Mouse (Mus musculus) right cerebral cortex, postnatal 36 days (tissue): Measurements from ENCODE around the gene Tbx4.
A peak's percentile ranks its signal among the peaks of the same experiment; 100 is the strongest.

ENCODE experiments used
- DNase-seq, 2 experiments: peaks; one replicate each; pipeline ENCODE4 v3.0.0; 2022; ENCODE audit warnings: low spot score in 2 of 2, mixed read lengths in 1 of 2

The Tbx4 gene

DNA sequence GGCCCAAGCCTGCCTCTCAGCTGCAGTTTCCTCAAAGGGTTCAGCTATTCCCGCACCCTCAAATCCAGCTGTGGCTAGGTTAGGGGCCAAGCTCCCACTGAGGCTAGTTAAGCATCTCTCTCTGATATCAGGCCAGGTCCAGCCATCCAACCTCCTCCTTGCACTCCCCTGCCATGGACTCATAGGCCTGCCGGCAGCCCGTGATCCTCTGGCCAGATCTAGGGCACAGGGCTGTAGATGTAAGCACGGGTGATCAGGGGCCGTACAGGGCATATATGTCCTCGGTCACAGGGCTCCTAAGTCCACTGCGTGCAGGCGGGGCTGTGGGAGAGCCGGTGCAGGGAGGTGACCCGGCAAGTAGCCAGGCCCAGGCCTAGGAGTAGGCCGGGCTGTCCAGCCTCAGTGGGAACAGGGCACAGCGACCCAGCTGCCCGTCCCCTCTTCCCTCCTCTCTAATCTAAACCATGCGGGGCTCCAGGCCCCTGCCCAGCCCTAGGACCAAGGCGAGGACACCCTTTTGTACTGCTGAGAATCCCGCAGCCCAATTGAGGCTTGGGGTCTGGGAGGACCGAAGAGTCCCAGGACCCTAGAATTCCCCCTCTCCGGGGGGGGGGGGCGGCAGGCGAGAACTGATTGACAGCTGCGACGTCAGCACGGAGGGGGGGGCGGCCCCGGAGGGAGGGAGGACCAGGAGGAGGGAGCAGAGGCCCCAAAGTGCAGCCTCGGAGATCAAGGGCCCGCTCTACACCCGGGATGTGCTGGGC lies at the start of gene Tbx4:
Tbx4 (plus strand) TSS at position 758 of the 764 bp plus-strand sequence.
- DNase-seq, result no peak

DNA sequence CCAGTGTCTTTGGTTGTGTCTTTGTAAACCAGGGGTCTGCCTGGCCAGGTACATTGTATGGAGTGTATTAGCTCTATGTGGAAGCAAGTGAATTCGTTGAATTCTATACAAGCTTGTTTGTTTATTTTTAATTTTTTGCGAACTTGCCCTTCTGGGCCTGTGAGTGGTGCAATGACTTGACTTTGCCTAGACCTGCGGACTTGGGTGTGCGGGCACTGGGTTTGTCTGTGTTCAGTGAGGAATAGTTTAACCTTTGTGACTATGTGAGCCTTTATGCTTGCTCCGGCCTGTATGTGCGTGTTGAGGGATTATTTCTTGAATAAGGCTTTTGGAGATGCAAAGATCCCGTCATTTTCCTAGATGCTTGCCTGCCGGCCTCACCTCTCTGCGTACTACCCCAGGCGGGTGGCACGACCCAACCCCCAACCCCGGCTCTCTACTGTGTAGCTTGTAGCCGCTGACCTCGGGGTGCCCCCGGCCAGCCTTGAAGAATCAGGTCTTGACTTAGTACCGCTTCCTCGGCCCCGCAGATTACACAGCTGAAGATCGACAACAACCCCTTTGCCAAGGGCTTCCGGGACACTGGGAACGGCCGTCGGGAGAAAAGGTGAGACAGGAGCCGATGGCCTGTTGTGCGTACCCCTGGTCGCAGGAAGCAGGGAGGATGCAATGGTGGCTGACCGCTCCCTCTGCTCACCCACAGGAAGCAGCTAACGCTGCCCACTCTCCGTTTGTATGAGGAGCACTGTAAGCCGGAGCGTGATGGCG lies 49.5 kb upstream of the Tbx4 start:
- no peak for DNase-seq

- DNase-seq, result no peak
Observed at GRCm38 (mm10) chr11:85837291-85837647, 49.0 kb upstream of the Tbx4 start.

DNA sequence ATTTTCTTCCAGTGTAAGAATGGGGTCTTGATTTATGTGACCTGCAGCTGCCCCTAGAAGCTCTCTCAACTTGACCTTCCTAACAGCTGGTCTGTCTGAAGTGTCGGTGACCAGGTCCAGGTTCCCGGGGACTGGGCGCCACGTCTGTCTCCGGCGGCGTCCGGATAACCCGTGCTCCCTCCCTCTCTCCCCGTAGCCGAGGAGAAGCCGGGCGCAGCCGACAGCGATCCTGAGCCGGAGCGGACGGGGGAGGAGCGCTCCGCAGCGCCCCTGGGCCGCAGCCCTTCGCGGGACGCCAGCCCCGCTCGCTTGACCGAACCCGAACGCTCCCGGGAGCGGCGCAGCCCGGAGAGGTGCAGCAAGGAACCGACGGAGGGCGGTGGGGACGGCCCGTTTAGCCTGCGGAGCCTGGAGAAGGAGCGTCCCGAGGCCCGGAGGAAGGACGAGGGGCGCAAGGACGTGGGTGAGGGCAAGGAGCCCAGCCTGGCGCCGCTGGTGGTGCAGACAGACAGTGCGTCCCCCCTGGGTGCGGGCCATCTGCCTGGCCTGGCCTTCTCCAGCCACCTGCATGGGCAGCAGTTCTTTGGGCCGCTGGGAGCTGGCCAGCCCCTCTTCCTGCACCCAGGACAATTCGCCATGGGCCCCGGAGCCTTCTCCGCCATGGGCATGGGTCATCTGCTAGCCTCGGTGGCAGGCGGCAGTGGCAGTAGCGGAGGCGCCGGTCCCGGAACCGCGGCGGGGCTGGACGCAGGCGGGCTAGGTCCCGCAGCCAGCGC lies 48.4 kb upstream of the Tbx4 start:
- no peak for DNase-seq

- DNase-seq, result no peak
Observed at GRCm38 (mm10) chr11:85838424-85839257, 47.6 kb upstream of the Tbx4 start.

DNA sequence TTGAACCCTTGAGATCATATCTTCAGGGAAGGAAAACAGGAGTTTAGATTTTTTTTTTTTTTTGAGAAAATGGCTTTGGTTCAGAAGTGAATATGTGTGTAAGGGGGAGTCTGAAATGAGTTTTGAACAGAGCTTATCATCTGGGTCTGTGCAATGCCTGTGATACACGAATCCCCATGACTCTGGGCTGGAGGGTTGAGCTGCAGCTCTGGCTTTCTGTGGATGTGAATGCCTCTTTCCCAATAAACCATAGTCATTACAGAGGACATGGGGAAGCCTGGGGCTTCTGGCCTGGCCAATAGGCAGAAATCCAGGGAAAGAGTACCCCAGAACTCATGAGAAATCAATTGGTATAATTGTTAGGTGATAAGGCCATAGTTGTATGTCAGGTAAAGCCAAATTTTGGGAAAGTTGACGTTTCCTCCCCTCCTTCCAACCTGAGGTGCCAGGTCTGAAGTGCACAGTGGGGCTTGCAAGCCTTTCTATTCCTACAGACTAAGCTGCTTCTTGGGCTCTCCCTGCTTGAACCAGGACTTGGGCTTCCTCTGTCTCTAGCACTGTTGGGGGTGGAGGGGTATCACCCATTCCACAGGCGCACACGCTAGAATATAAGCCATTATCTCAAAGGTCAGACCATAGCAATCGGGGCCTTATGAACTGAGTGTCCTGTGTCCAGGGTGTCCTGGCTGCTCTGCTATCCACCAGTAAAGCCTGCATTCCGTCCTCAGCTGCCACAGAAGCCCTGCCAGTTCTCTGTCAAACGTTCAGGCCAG lies 46.8 kb upstream of the Tbx4 start:
- DNase-seq, result no peak

- DNase-seq, result no peak
Observed at GRCm38 (mm10) chr11:85840031-85840802, 46.0 kb upstream of the Tbx4 start.

GRCm38 (mm10) chr11:85840803-85841145 lies 45.4 kb upstream of the Tbx4 start:
- DNase-seq, result no peak

- no peak for DNase-seq
Observed at GRCm38 (mm10) chr11:85841211-85841681, 45.0 kb upstream of the Tbx4 start.

DNA sequence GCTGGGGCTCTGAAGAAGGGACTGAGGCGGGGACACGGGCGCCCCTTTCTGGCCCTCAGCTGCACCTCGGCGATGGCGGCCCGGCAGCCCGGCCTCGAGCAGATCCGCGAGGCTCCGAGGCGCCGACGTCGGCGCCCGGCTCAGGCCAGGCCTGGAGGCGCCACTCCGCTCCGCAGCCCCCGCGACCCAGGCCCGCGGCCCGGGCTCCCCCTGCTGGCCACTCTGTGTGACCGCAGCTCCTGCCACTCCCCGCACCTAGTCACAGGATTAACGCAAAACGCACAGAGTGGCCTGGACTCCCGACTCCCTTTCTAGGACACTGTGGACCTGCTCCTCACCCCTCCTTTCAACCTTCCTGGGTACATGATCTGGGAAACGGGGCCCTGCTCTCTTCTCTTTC lies 44.2 kb upstream of the Tbx4 start:
- no peak for DNase-seq

DNA sequence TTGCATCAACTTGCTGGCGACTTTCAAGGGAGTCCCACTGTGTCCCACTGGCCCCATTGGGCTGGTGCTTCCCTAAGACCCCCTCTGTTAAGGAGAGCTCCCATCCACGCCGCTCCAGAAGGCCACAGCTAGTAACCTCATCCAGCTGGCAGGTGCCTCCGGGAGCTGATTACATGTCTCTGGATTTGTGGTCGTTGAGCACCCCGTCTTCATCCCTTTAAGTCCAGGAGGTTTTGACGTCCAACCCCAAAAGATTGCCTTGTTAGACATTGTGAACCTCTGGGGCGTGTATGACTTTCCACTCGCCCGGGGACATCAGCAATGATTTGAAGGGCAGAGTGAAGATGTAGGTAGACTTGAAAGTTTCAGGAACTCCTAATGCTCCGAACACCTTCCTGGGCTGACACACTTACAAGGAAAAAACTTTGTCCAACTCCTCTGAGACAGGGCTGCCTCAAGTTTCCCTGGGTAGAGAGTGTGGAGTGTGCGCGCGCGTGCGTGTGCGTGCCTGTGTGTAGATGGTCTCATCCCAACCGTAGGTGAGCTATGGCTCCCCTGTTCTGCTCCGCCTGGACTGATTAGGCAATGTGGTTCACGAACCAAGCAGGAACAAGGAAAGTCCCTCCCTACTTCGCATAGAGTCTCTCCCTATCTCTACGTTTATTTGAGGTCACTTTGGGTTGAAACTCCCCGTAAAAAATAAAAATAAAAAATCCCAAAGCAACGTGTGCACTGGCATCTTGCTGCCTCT lies 43.5 kb upstream of the Tbx4 start:
- DNase-seq, result no peak

DNA sequence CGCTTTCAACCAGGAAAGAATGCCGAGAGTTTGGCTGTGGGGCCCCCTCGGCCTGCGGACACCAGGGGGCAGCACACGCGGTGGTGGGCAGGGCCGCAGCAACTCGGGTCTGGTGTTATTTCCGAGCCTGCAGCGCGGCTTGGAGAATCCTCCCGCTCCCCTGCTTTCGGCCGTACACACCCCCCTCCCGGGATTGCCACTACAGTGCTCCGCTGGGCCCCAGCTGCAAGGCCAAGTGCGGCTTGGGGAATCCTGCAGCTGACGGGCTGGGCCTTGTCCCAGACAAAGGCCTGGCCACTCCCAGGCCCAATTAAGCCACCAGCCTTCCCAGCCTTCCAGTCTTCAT lies 42.9 kb upstream of the Tbx4 start:
- no peak for DNase-seq

GRCm38 (mm10) chr11:85844144-85844965 lies 41.9 kb upstream of the Tbx4 start:
- peak; percentile 32 to 61 for DNase-seq

DNA sequence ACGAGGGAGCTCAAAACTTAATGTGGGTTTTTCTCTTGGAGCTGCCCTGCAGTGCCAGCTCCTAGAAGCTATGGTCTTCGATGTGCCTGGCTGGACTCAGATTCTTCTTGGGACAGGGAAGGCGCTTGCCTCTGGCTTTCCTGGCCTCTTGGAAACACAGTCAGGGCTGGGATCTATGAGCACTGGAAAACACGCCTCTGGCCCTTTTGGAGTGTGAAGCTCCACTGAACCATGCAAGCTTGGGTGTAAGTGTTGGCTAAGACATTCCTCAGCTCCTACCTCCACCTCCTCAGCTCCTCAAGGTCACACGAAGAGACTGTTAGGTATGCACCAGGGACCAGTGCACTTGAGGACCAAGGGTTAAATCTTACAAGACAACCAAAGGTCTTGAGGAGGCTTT lies 41.3 kb upstream of the Tbx4 start:
- no peak for DNase-seq

GRCm38 (mm10) chr11:85845921-85846320 lies 40.3 kb upstream of the Tbx4 start:
- no peak for DNase-seq

GRCm38 (mm10) chr11:85846509-85846908 lies 39.7 kb upstream of the Tbx4 start:
- DNase-seq, result no peak

GRCm38 (mm10) chr11:85849037-85849436 lies 37.2 kb upstream of the Tbx4 start:
- DNase-seq, result peak in 1 of 2 experiments; percentile 32

GRCm38 (mm10) chr11:85850233-85850632 lies 36.0 kb upstream of the Tbx4 start, which contains the start of gene Gm11444:
Gene Gm11444 (minus strand): TSS chr11:85850333.
- DNase-seq, result no peak
